Mouse (Mus musculus) midbrain, embryonic 12.5 days (tissue): ENCODE measurements around the gene Gpi1. TPM values are rescaled to one million over a fixed set of nuclear protein-coding genes. Genes with fewer than 3 reads are reported as not detected.

ENCODE experiments used
- ATAC-seq: fragments of 200-750 bp; cut with Nextera tagmentation; 2 replicates; pipeline ENCODE4 v1.8.0; 2017; ENCODE audit warnings: low read depth, moderate TSS enrichment, moderate library complexity; ENCODE audit not compliant: low FRiP score
- H3K27ac ChIP-seq: fragments of 300-500 bp; sonication (generic); replicated peaks from 2 replicates; pipeline ENCODE4 v1.5.1; 2016; ENCODE audit warnings: mild to moderate bottlenecking
- H3K27me3 ChIP-seq: fragments of 300-500 bp; sonication (generic); 2 replicates; pipeline ENCODE4 v1.6.1; 2016; ENCODE audit warnings: mild to moderate bottlenecking
- H3K36me3 ChIP-seq: fragments of 300-500 bp; sonication (generic); 2 replicates; pipeline ENCODE4 v1.6.1; 2016
- H3K4me1 ChIP-seq: fragments of 300-500 bp; sonication (generic); 2 replicates; pipeline ENCODE4 v1.6.1; 2016
- H3K4me2 ChIP-seq: fragments of 300-500 bp; sonication (generic); replicated peaks from 2 replicates; pipeline ENCODE4 v1.6.1; 2016; ENCODE audit warnings: mild to moderate bottlenecking, moderate library complexity
- H3K4me3 ChIP-seq: fragments of 300-500 bp; sonication (generic); 2 replicates; pipeline ENCODE4 v1.5.1; 2016; ENCODE audit warnings: mild to moderate bottlenecking
- H3K9ac ChIP-seq: fragments of 300-500 bp; sonication (generic); replicated peaks from 2 replicates; pipeline ENCODE4 v1.6.1; 2016; ENCODE audit warnings: mild to moderate bottlenecking, moderate library complexity
- H3K9me3 ChIP-seq: fragments of 300-500 bp; sonication (generic); 2 replicates; pipeline ENCODE4 v1.6.1; 2016; ENCODE audit warnings: mild to moderate bottlenecking
- WGBS: fragments of 180-500 bp; shearing (Covaris S2); methylation state at CpG from one replicate; pipeline ENCODE4 v1.1.7; 2016; 5-methylcytosine and 5-hydroxymethylcytosine counted together
- polyA plus RNA-seq: library from polyadenylated mRNA; unstranded; fragments of >200 nt; fragmentation: Nextera tagmentation; extraction: Ambion mirVana; gene quantifications from 2 replicates; pipeline ENCODE4 v1.2.1, GENCODE M21; 2016

The Gpi1 gene
- polyA plus RNA-seq, 1 experiment from 2014 or later, result 218 TPM

- no peak within 1 kb of the TSS for H3K9ac ChIP-seq
- no peaks in the 10 kb centered on the region for H3K27me3 ChIP-seq
- no peak within 1 kb of the TSS for H3K27ac ChIP-seq
- no peaks in the 10 kb centered on the region for H3K9me3 ChIP-seq
- ATAC-seq, result no peak
- no peak within 1 kb of the TSS for H3K4me2 ChIP-seq
- no peak within 1 kb of the TSS for H3K4me3 ChIP-seq
- 92% methylated on average over 7 of the region's 7 CpGs for WGBS
- H3K36me3 ChIP-seq, result peaks cover 60% of the 10 kb centered on the region
- no peaks in the 10 kb centered on the region for H3K4me1 ChIP-seq
Measured at GRCm38 (mm10) chr7:34250738-34251137, 20.6 kb upstream of the Gpi1 start, which contains the start of gene Gm6096. Gm6096 (plus strand) TSS chr7:34251038.

- H3K4me1 ChIP-seq, result no peaks in the 10 kb centered on the region
- ATAC-seq, result no peak
- WGBS, result 92% methylated on average over 3 of the region's 3 CpGs
- peaks cover 61% of the 10 kb centered on the region for H3K36me3 ChIP-seq
- H3K27me3 ChIP-seq, result no peaks in the 10 kb centered on the region
- no peaks in the 10 kb centered on the region for H3K9me3 ChIP-seq
- no peak overlapping the region for H3K4me2 ChIP-seq
- no peak overlapping the region for H3K27ac ChIP-seq
- H3K4me3 ChIP-seq, result no peak overlapping the region
- no peak overlapping the region for H3K9ac ChIP-seq
Measured at GRCm38 (mm10) chr7:34246870-34247499, 16.8 kb upstream of the Gpi1 start.

DNA sequence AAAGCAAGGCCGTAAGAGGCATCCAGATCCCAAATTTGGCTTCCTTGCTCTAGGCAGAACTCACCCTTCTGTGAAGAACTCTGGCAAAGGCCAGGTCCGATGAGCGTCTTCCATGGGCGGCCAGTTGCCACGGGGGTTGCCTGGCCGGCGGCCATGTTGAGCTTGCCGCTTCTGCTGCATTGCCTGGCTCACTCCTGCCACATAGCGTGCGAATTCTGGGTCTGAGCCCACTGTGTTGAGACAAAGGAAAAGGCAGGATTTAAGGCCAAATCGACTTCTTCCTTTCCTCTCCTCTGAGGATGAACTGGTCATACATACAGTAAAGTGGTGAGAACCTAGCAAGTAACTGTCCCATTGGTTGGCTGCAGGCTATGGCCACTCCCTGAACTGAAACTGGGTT is 12.0 kb upstream of the Gpi1 start:
- no peak overlapping the region for H3K4me3 ChIP-seq
- no peaks in the 10 kb centered on the region for H3K4me1 ChIP-seq
- ATAC-seq, result no peak
- H3K27ac ChIP-seq, result no peak overlapping the region
- no peak overlapping the region for H3K4me2 ChIP-seq
- no peaks in the 10 kb centered on the region for H3K9me3 ChIP-seq
- H3K9ac ChIP-seq, result no peak overlapping the region
- peaks cover 78% of the 10 kb centered on the region for H3K36me3 ChIP-seq
- H3K27me3 ChIP-seq, result no peaks in the 10 kb centered on the region
- WGBS, result 92% methylated on average over 11 of the region's 11 CpGs

DNA sequence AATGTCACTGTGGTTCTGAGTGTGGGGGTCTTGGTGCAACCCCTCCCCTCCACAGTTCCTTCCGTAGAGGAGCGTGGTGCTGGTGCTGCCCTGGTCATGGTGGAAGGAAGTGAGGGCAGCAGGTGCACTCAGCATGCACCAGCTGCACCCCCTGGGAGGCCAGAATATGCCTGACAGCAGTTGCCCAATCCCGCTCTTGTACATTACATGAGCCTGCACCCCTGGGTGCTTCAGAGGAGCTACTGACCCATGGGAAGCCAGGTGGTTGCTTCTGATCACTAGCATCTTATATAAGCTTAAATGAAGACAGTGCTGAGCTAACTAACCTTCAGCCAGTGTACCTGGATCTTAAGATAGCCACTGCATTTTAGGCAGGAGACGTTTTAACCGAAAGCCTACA is 8.0 kb upstream of the Gpi1 start:
- ATAC-seq, result no peak
- Histone ChIP-seq H3K27me3 (no peaks in the 10 kb centered on the region), H3K36me3 (peaks cover 58% of the 10 kb centered on the region), H3K4me3 (no peak overlapping the region), H3K4me1 (peaks cover 13% of the 10 kb centered on the region; the same call in 1 of the 2 replicates), H3K27ac (no peak overlapping the region), H3K9ac (no peak overlapping the region), H3K4me2 (no peak overlapping the region), H3K9me3 (no peaks in the 10 kb centered on the region)
- 91% methylated on average over 5 of the region's 5 CpGs for WGBS

- Histone ChIP-seq H3K9ac (no peak overlapping the region), H3K4me2 (no peak overlapping the region), H3K27me3 (no peaks in the 10 kb centered on the region; the same call in 1 of the 2 replicates), H3K4me3 (no peak overlapping the region), H3K4me1 (peaks cover 14% of the 10 kb centered on the region; the same call in 1 of the 2 replicates), H3K9me3 (no peaks in the 10 kb centered on the region), H3K27ac (no peak overlapping the region), H3K36me3 (peaks cover 40% of the 10 kb centered on the region)
- WGBS, result 80% methylated on average over 5 of the region's 5 CpGs
- no peak for ATAC-seq
Measured at GRCm38 (mm10) chr7:34235602-34236001, 5.5 kb upstream of the Gpi1 start.

- no peaks in the 10 kb centered on the region for H3K9me3 ChIP-seq
Measured at GRCm38 (mm10) chr7:34234610-34235561, 4.8 kb upstream of the Gpi1 start.

DNA sequence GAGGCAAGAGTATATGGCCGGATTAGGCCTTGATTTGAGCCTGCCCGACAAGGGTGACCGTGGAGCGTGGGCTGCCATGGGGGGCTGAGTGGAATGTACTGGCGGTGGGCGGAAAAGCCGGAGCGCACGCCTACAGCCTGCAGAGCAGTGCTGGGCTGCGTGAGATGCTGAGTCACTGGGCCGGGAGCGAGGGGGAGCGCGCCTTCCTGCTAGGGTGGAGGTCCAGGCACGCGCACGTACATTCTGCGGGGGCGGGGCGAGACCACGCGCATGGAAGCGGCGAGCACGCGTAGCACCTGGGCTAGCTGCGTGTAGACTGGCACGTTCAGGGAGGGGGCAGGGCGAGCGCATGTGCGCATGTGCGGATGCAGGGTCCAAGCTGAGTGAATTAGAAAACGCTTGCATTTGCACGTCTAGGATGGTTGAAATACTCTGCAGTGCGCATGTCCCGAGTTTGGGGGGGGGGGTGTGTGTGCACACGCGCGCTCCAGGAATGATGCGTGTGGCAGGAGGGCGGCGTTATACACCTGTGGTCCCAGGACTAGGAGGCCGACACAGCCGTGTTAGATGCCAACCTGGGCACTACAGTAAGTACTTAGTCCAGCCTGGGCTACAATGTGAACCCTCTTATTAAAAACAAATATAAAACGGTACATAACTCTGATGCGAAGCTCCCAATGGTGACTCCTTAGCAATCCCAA is 3.9 kb upstream of the Gpi1 start:
- Histone ChIP-seq H3K4me3 (peak overlapping the region; percentile 48), H3K9me3 (no peaks in the 10 kb centered on the region), H3K4me2 (peak overlapping the region; percentile 61), H3K27me3 (no peaks in the 10 kb centered on the region; the same call in 1 of the 2 replicates), H3K9ac (peak overlapping the region; percentile 50), H3K4me1 (peaks cover 22% of the 10 kb centered on the region), H3K36me3 (peaks cover 26% of the 10 kb centered on the region), H3K27ac (peak overlapping the region; percentile 84)
- ATAC-seq, result peak; percentile 94
- under 1% methylated on average over 46 of the region's 46 CpGs for WGBS

More at GRCm38 (mm10) chr7:34234610-34235561, 4.8 kb upstream of the Gpi1 start:
- Histone ChIP-seq H3K27ac (peak overlapping the region; percentile 84), H3K27me3 (no peaks in the 10 kb centered on the region; the same call in 1 of the 2 replicates), H3K36me3 (peaks cover 35% of the 10 kb centered on the region), H3K9ac (peak overlapping the region; percentile 50), H3K4me3 (peak overlapping the region; percentile 48), H3K4me1 (peaks cover 16% of the 10 kb centered on the region; the same call in 1 of the 2 replicates), H3K4me2 (peak overlapping the region; percentile 61)
- 4% methylated on average over 17 of the region's 17 CpGs for WGBS
- ATAC-seq, result 0 out of 2 replicates have a peak, but pooled peaks have one; percentile 0

DNA sequence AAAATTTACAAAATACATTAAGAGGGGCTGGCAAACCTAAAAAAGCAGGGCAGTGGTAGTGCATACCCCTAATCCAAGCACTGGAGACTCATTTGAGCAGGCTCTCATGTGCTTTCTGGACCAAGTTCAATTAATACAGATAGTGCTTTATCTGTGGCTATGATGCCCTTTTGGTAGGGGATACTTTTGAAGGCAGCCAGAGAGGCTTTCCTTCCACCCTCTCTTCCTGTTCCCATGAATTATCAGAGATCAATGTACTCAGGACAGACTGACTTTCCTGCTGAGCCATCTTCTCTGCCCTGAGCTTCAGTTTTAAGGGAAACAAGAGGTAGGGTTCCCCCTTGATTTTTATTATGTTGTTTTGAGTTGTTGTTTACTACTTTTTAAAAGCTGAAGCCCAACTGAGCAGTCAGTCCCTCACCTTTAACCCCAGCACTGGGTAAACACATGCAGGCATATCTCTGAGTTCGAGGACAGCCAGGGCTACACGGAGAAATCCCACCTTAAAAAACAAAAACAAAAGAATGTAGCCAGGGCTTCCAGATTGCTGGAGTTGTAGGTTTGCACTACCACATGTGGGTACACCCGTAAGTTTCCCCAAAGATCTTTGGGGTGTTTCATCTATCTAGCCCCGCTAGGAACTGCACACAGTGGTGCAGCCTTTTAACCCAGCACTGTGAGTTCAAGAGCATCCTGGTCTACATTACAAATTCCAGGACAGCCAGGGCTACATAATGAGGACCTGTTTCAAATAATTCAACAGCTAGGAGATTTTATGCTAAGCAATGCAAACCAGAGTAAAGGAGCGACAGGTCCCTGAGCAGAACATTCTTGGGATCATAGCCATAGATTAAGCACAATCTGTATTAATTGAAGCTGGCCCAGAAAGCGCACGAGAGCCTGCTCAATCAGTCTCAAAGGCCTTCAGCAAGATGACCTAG is 2.9 kb upstream of the Gpi1 start:
- Histone ChIP-seq H3K36me3 (peaks cover 16% of the 10 kb centered on the region), H3K9ac (peak overlapping the region; percentile 50; the same call in 1 of the 2 replicates), H3K4me3 (peak overlapping the region; percentile 48), H3K4me2 (peak overlapping the region; percentile 61), H3K4me1 (peaks cover 32% of the 10 kb centered on the region), H3K27me3 (no peaks in the 10 kb centered on the region; the same call in 1 of the 2 replicates), H3K9me3 (no peaks in the 10 kb centered on the region), H3K27ac (peak overlapping the region; percentile 84)
- WGBS, result 44% methylated on average over 7 of the region's 7 CpGs
- ATAC-seq, result no peak

GRCm38 (mm10) chr7:34229691-34230111 is 435 bp downstream of the Gpi1 start:
- H3K4me1 ChIP-seq, result peaks cover 32% of the 10 kb centered on the region
- ATAC-seq, result peak; percentile 33
- H3K27ac ChIP-seq, result peak overlapping the region; percentile 81
- H3K9me3 ChIP-seq, result no peaks in the 10 kb centered on the region
- H3K4me2 ChIP-seq, result peak overlapping the region; percentile 80
- under 1% methylated on average over 19 of the region's 19 CpGs for WGBS
- no peaks in the 10 kb centered on the region; the same call in 1 of the 2 replicates for H3K27me3 ChIP-seq
- peak overlapping the region; percentile 78 for H3K9ac ChIP-seq
- H3K4me3 ChIP-seq, result peak overlapping the region; percentile 73
- H3K36me3 ChIP-seq, result peaks cover 30% of the 10 kb centered on the region

GRCm38 (mm10) chr7:34229153-34229552 is 983 bp downstream of the Gpi1 start:
- peaks cover 31% of the 10 kb centered on the region for H3K4me1 ChIP-seq
- no peaks in the 10 kb centered on the region; the same call in 1 of the 2 replicates for H3K27me3 ChIP-seq
- H3K9ac ChIP-seq, result peak overlapping the region; percentile 78
- H3K36me3 ChIP-seq, result peaks cover 33% of the 10 kb centered on the region
- peak overlapping the region; percentile 80 for H3K4me2 ChIP-seq
- WGBS, result 19% methylated on average over 5 of the region's 5 CpGs
- no peaks in the 10 kb centered on the region for H3K9me3 ChIP-seq
- H3K4me3 ChIP-seq, result peak overlapping the region; percentile 73
- peak overlapping the region; percentile 81; the same call in 1 of the 2 replicates for H3K27ac ChIP-seq
- no peak for ATAC-seq
